Mouse (Mus musculus): ENCODE results near the gene Coro7.

GRCm38 (mm10) chr16:4638891-4639390 lies 40.6 kb downstream of the Coro7 start:
- TF ChIP-seq CTCF (IDR thresholded peaks at IDR 0.05; ENCODE audit: borderline replicate concordance, extremely low read depth, insufficient read depth, insufficient read length) (no peak), POLR2A (IDR thresholded peaks at IDR 0.05; ENCODE audit: borderline replicate concordance, extremely low read depth, insufficient read depth, insufficient read length, poor library complexity, severe bottlenecking) (no peak)

Measured in brain, embryonic 14.5 days (tissue).